Mouse (Mus musculus): ENCODE measurements at regions not wholly inside any gene's neighbourhood (a gene's known extent, or its start where the extent isn't known, plus 50 kb on each side); places are given as distances from the start of the nearest gene placed in this dataset.
A peak's percentile ranks its signal among the peaks of the same experiment; 100 is the strongest.

DNA sequence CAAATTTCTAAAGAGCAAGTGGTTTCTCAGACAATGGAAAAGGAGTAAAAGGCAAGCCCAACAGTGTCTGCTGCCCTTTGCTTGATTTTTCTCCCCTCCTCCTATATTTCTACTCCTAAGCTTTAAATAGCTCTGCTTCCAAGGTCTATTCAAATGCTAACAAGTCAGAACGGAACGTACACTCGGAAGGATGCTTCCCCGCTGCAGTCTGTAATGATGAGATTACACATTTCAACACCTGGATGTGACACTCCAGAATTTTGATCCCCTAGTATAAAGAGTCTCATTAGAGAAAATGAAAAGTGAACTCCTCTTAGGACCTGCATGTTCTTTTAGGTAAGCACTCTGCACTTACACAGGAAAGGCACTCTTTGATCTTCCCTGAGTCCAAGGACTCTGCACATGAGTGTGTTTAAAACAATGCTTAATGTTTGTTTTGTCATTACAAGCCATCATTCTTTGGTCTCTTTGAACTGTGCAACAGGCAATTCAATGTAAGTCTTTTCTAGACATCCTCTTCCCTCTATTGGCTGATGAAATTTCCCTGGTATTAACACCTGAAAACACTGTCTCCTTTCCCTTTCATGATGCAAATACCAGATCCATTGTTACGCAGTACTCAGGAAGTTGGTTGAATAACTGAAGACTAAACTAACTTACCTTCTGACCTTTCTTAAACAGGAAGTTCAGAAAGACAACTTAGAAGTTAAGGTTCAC is 278.7 kb downstream of the Epha7 start:
- Histone ChIP-seq H3K4me2 (ENCODE audit: low read length) (no peak overlapping the region), H3K9ac (ENCODE audit: low read depth, low read length) (no peak overlapping the region), H3K4me3 (ENCODE audit: low read length) (no peak overlapping the region), H3K4me1 (ENCODE audit: control insufficient read depth, insufficient read depth, low read depth, low read length) (no peaks in the 10 kb centered on the region), H3K27ac (ENCODE audit: low read depth, low read length) (no peak overlapping the region), H3K27me3 (replicated peaks; ENCODE audit: control insufficient read depth, insufficient read depth, low read length) (no peaks in the 10 kb centered on the region), H3K36me3 (ENCODE audit: control insufficient read depth, insufficient read depth, low read length) (no peaks in the 10 kb centered on the region), H3K9me3 (ENCODE audit: control insufficient read depth, low read length) (no peaks in the 10 kb centered on the region)
- 32% methylated on average over 5 of the region's 5 CpGs for WGBS
- ATAC-seq: no peak

DNA sequence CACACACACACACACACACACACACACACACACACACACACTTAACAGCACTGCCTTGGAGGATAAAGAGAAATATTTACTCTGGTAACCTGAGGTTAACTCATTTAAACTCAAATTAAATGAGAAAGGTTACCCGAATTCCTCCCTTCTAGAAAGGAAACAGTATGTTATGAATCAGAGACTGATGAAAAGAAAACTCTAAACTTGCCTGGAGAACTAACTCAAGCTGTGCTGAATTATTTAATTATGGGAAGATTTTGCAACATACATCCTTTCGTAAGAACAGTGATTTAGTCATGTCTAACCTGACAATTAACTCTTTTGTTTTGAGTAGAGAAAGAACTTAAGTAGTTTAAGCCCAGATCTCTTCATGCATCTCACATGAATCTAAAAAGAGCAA is 289.4 kb downstream of the Epha7 start:
- H3K9ac ChIP-seq (ENCODE audit: low read depth, low read length): no peak overlapping the region
- 69% methylated on average over 2 of the region's 2 CpGs for WGBS
- H3K27ac ChIP-seq (ENCODE audit: low read depth, low read length): no peak overlapping the region
- no peak for ATAC-seq
- no peaks in the 10 kb centered on the region for H3K4me1 ChIP-seq (ENCODE audit: control insufficient read depth, insufficient read depth, low read depth, low read length)
- no peak overlapping the region for H3K4me2 ChIP-seq (ENCODE audit: low read length)
- no peaks in the 10 kb centered on the region for H3K27me3 ChIP-seq (replicated peaks; ENCODE audit: control insufficient read depth, insufficient read depth, low read length)
- no peaks in the 10 kb centered on the region for H3K9me3 ChIP-seq (ENCODE audit: control insufficient read depth, low read length)
- no peak overlapping the region for H3K4me3 ChIP-seq (ENCODE audit: low read length)
- H3K36me3 ChIP-seq (ENCODE audit: control insufficient read depth, insufficient read depth, low read length): no peaks in the 10 kb centered on the region

DNA sequence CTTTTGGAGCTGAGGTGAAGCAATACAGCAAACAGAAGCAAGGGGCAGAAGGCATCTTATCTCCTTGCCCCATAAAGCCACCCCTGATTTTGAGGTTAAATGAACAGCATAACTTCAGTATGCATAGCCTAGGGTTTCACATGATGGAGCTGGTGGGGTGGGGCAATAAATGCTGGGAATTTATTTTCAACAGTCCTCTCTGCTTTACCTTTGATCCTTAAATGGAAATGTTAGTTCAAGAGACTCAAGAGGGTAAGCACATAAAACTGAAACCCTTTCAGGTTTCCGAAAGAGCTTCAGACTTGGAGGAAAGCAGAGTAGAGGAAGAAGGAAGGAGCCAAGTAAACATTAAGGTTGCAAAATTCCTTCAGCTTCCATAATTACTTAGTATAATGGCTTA is 290.5 kb downstream of the Epha7 start:
- Histone ChIP-seq H3K27ac (ENCODE audit: low read depth, low read length) (no peak overlapping the region), H3K27me3 (replicated peaks; ENCODE audit: control insufficient read depth, insufficient read depth, low read length) (no peaks in the 10 kb centered on the region), H3K9ac (ENCODE audit: low read depth, low read length) (no peak overlapping the region), H3K36me3 (ENCODE audit: control insufficient read depth, insufficient read depth, low read length) (no peaks in the 10 kb centered on the region), H3K4me3 (ENCODE audit: low read length) (no peak overlapping the region), H3K4me2 (ENCODE audit: low read length) (no peak overlapping the region), H3K4me1 (ENCODE audit: control insufficient read depth, insufficient read depth, low read depth, low read length) (no peaks in the 10 kb centered on the region), H3K9me3 (ENCODE audit: control insufficient read depth, low read length) (no peaks in the 10 kb centered on the region)
- ATAC-seq: no peak
- 72% methylated on average over 1 of the region's 1 CpGs for WGBS

DNA sequence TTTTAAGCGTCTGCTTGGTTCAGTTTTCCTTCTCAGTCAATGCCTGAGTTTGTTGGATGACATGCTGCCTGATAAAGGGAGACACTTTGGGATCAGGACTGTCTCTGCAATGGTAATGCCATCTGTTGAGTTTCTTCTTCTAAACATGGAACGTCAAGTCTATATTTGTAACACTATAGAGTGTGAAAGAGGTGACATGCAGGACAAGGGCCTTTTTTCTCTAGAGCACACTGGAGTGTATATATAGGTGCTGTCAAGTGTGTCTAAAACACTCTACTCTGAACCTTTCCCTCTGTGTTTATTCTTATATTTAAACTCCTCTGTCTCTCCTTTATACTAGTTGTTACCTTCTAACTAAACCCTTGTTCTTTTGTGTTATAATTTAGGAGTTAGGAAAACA is 299.6 kb downstream of the Epha7 start:
- no peak overlapping the region for H3K27ac ChIP-seq (ENCODE audit: low read depth, low read length)
- no peaks in the 10 kb centered on the region for H3K4me1 ChIP-seq (ENCODE audit: control insufficient read depth, insufficient read depth, low read depth, low read length)
- H3K9me3 ChIP-seq (ENCODE audit: control insufficient read depth, low read length): no peaks in the 10 kb centered on the region
- H3K4me2 ChIP-seq (ENCODE audit: low read length): no peak overlapping the region
- ATAC-seq: no peak
- 82% methylated on average over 2 of the region's 2 CpGs for WGBS
- no peak overlapping the region for H3K4me3 ChIP-seq (ENCODE audit: low read length)
- no peaks in the 10 kb centered on the region for H3K27me3 ChIP-seq (replicated peaks; ENCODE audit: control insufficient read depth, insufficient read depth, low read length)
- no peaks in the 10 kb centered on the region for H3K36me3 ChIP-seq (ENCODE audit: control insufficient read depth, insufficient read depth, low read length)
- no peak overlapping the region for H3K9ac ChIP-seq (ENCODE audit: low read depth, low read length)

DNA sequence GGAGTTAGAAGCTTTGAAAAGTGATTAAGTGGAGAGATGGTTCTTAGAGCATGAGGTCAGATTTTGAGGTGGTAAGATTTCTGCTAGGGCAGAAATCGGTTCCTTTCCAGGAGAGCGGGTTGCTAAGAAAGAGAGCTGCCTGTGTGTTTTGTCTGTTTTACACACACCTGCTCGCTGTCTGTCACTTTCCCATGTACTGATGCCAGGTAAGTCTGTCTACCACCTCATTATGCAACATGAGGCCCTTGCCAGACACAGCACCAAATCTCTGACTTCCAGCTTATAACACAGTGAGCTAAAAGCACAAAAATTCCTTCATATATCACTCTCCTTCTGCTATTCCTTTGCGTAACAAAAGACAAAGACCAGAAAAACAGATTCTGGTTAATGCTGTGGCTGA is 304.1 kb downstream of the Epha7 start:
- H3K27ac ChIP-seq (ENCODE audit: low read depth, low read length): no peak overlapping the region
- no peak overlapping the region for H3K4me2 ChIP-seq (ENCODE audit: low read length)
- ATAC-seq: no peak
- no peaks in the 10 kb centered on the region for H3K27me3 ChIP-seq (replicated peaks; ENCODE audit: control insufficient read depth, insufficient read depth, low read length)
- 84% methylated on average over 4 of the region's 4 CpGs for WGBS
- H3K36me3 ChIP-seq (ENCODE audit: control insufficient read depth, insufficient read depth, low read length): no peaks in the 10 kb centered on the region
- H3K9me3 ChIP-seq (ENCODE audit: control insufficient read depth, low read length): no peaks in the 10 kb centered on the region
- H3K4me1 ChIP-seq (ENCODE audit: control insufficient read depth, insufficient read depth, low read depth, low read length): no peaks in the 10 kb centered on the region; the same call in 1 of the 2 replicates
- H3K9ac ChIP-seq (ENCODE audit: low read depth, low read length): no peak overlapping the region
- H3K4me3 ChIP-seq (ENCODE audit: low read length): no peak overlapping the region

DNA sequence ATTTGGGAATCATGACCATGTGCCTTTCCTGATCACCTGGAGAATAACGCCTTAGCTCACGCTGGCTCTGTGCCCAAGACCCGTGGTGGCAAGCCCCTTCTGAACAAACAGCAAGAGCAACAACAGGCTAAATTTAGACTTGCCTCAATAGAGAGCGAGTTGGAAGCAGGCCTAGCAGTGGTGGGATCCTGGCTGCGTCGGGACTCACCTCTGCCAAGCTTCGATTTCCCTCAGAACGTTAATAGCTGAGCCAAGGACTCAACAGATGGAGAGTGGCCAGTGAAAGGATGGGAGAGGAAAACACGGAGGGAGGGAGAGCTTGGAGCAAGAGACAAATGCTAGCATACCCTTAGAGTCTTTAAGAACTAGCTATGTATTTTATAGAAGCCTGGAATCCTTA is 305.0 kb downstream of the Epha7 start:
- Histone ChIP-seq H3K4me1 (ENCODE audit: control insufficient read depth, insufficient read depth, low read depth, low read length) (no peaks in the 10 kb centered on the region; the same call in 1 of the 2 replicates), H3K4me3 (ENCODE audit: low read length) (no peak overlapping the region), H3K4me2 (ENCODE audit: low read length) (peak overlapping the region; percentile 19), H3K27ac (ENCODE audit: low read depth, low read length) (no peak overlapping the region), H3K36me3 (ENCODE audit: control insufficient read depth, insufficient read depth, low read length) (no peaks in the 10 kb centered on the region), H3K9me3 (ENCODE audit: control insufficient read depth, low read length) (no peaks in the 10 kb centered on the region), H3K9ac (ENCODE audit: low read depth, low read length) (no peak overlapping the region), H3K27me3 (replicated peaks; ENCODE audit: control insufficient read depth, insufficient read depth, low read length) (no peaks in the 10 kb centered on the region)
- WGBS: 52% methylated on average over 9 of the region's 9 CpGs
- peak; percentile 96 for ATAC-seq

DNA sequence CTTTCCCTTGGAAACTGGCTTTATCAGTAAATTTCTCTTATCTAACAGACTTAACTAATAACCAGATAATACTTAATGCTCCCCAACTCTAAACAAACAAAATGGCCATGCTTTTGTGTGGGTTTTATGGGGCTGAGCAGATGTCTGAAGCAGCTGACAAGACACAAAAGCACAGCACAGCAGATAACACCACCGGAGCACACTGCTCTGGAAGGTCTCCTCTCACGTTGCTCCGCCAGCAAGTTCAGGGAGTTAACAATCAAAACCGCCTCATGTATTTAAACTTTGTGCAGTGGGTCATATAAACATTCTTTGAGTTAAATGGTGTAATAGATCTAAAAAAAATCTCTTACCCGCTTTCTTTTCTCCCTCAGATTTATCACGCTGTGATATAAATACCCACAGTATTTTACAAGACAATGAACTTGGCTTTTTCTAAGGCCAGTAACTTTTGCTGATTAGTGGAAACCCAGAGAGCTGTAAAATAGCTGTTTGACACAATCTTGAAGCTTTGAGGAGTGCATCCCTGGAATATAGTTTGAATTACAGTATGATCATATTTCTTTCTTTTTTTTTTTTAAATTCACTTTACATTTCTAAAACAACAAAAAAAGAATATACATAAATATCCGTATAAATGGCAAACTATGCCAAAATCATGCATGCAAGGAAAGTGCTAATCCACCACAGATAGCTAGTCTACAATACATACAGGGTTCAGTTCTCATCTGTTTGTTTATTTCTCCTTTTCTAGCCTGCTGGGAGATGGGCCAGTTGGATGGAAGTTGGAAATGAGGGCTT is 305.9 kb downstream of the Epha7 start:
- H3K9ac ChIP-seq (ENCODE audit: low read depth, low read length): no peak overlapping the region
- H3K27ac ChIP-seq (ENCODE audit: low read depth, low read length): no peak overlapping the region
- H3K4me1 ChIP-seq (ENCODE audit: control insufficient read depth, insufficient read depth, low read depth, low read length): no peaks in the 10 kb centered on the region; the same call in 1 of the 2 replicates
- no peaks in the 10 kb centered on the region for H3K9me3 ChIP-seq (ENCODE audit: control insufficient read depth, low read length)
- H3K4me2 ChIP-seq (ENCODE audit: low read length): no peak overlapping the region
- no peak; the same call in 1 of the 2 replicates for ATAC-seq
- no peak overlapping the region for H3K4me3 ChIP-seq (ENCODE audit: low read length)
- 30% methylated on average over 7 of the region's 7 CpGs for WGBS
- H3K27me3 ChIP-seq (replicated peaks; ENCODE audit: control insufficient read depth, insufficient read depth, low read length): no peaks in the 10 kb centered on the region
- H3K36me3 ChIP-seq (ENCODE audit: control insufficient read depth, insufficient read depth, low read length): no peaks in the 10 kb centered on the region

DNA sequence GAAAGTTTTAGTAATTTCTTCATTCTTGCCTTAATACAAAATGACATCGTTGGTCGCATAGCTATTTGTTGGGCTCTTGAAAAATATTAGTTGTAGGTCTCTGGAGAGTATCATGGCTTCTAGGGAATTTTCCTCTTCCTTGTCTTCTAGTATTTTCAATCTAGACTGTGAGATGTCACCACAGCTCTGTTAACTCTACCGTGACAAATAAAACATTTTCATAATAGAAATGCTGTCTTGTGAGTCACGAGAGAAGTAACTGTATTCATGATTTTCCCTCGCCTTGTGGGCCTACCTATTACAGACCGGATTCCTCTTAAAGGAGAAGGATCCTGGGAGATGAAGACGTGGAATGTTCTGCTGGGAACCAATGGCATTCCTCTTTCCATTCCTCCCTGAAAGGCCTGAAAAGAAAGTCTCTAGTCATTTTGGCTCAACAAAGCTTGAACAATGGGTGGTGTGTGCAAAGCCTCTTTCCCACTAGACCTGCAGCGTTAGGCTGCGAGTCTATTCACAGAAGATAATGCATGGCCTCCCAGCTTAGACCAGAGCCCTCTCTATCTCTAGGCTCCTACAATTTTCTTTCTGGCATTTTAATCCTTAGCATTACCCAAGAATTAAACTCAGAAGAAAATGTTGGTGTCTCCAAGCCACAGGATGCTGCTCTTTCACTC is 306.7 kb downstream of the Epha7 start:
- Histone ChIP-seq H3K4me3 (ENCODE audit: low read length) (no peak overlapping the region), H3K9ac (ENCODE audit: low read depth, low read length) (no peak overlapping the region), H3K27me3 (replicated peaks; ENCODE audit: control insufficient read depth, insufficient read depth, low read length) (no peaks in the 10 kb centered on the region), H3K27ac (ENCODE audit: low read depth, low read length) (no peak overlapping the region), H3K36me3 (ENCODE audit: control insufficient read depth, insufficient read depth, low read length) (no peaks in the 10 kb centered on the region), H3K9me3 (ENCODE audit: control insufficient read depth, low read length) (no peaks in the 10 kb centered on the region), H3K4me2 (ENCODE audit: low read length) (no peak overlapping the region; the same call in 1 of the 2 replicates), H3K4me1 (ENCODE audit: control insufficient read depth, insufficient read depth, low read depth, low read length) (no peaks in the 10 kb centered on the region; the same call in 1 of the 2 replicates)
- 32% methylated on average over 9 of the region's 9 CpGs for WGBS
- no peak for ATAC-seq

Measured in hindbrain, embryonic 16.5 days (tissue).